In the genomic region with DNA sequence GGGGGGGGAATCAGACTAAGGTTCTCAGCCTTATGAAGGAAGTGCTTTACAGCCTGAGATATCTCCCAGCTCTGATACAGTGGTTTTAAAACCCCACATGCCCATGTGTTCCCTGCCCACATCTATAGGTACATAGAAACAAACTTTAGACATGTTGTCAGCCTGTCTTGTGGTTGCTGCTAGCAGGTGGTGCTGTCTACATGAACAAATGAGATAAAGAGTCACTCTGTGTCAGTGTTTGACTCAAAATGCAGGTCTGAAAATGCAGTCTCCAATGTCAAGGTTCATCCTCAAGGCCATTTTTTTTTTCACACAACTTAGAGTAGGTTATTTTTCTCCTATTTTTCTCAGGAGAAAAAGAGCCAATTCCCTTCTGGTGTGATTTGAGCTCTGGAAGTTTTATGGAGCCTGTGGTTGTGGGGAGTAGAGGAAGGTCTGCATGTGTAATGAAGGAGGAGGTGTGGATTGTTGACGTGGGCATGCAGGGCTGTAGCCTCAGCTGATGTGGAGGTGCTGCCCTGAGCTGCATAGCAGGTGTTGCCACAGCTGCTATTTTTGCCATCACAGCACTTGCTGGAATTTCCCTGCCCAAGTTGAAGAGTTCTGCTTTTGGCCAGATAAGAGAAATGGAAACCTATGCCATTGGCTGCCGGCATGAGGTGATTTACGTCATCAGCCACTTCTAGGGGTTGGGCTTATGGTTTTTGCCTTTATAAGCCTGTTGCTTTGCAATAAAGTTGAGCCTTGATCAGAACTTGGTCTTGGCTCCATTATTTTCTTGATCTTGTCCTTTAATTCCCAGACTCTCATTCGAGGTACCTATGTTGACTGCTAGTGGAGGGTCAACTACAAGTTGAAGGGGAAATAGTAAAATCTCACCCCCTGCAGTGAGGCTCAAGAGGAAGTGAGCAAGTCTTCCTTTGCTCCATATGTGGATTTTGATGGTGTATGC, we compare ENCODE assay signal across 31 mouse cellular contexts.
A peak's percentile ranks its signal among the peaks of the same experiment; 100 is the strongest.
DNase-seq lines count a peak whose midpoint lies in the region; ATAC-seq and TF ChIP-seq lines count a peak whose summit lies in the region.
"Had no signal": no experiment of that assay in that cellular context is flagged by ENCODE, and none has a peak within 500 bp of the region (broad histone marks: within the 10 kb centered on the region; RNA-seq: fewer than 3 reads in every experiment).

No protein-coding gene starts in this region.

- H3K36me3 ChIP-seq in heart, embryonic 12.5 days = no peaks in the 10 kb centered on the region
- no peaks in the 10 kb centered on the region for H3K36me3 ChIP-seq in heart, postnatal 0 days (replicated peaks; ENCODE audit: control insufficient read depth, insufficient read depth, low read length)
- H3K36me3 ChIP-seq in stomach, postnatal 0 days (ENCODE audit: control insufficient read depth, insufficient read depth, low read length) = no peaks in the 10 kb centered on the region
- H3K36me3 ChIP-seq: forebrain, embryonic 12.5 days; hindbrain, embryonic 12.5 days; intestine, embryonic 15.5 days; limb, embryonic 12.5 days; liver, embryonic 15.5 days; midbrain, embryonic 12.5 days; neural tube, embryonic 13.5 days had no signal

- no peaks in the 10 kb centered on the region for H3K27me3 ChIP-seq in heart, embryonic 12.5 days (replicated peaks)
- H3K27me3 ChIP-seq in heart, postnatal 0 days (ENCODE audit: control insufficient read depth, insufficient read depth, low read length) = no peaks in the 10 kb centered on the region
- H3K27me3 ChIP-seq in stomach, postnatal 0 days (ENCODE audit: control insufficient read depth, insufficient read depth, low read length) = no peaks in the 10 kb centered on the region
- H3K27me3 ChIP-seq: hindbrain, embryonic 12.5 days; intestine, embryonic 15.5 days; limb, embryonic 12.5 days; liver, embryonic 15.5 days; megakaryocyte, embryonic 14.5 days; neural tube, embryonic 13.5 days had no signal

- H3K9ac ChIP-seq in heart, embryonic 12.5 days = no peak overlapping the region
- H3K9ac ChIP-seq in heart, postnatal 0 days (replicated peaks; ENCODE audit: low read depth, low read length) = no peak overlapping the region
- H3K9ac ChIP-seq in stomach, postnatal 0 days (ENCODE audit: low read length) = no peak overlapping the region
- H3K9ac ChIP-seq: forebrain, embryonic 12.5 days; forebrain, postnatal 0 days; hindbrain, embryonic 12.5 days; intestine, embryonic 15.5 days; limb, embryonic 12.5 days; liver, embryonic 15.5 days; midbrain, embryonic 12.5 days; neural tube, embryonic 13.5 days had no signal

- intact Hi-C loops in heart, postnatal 36 days (cut with DNase I) = no loop called here

- 36% methylated on average over 4 of the region's 4 CpGs for WGBS in heart, embryonic 12.5 days
- 37% methylated on average over 4 of the region's 4 CpGs for whole genome bisulfite sequencing in heart, postnatal 0 days
- 61% methylated on average over 4 of the region's 4 CpGs for WGBS in stomach, postnatal 0 days

- ATAC-seq in heart, embryonic 12.5 days (ENCODE audit: insufficient number of reproducible peaks, low FRiP score) = 0 out of 2 replicates have a peak, but pooled peaks have one; percentile 39
- ATAC-seq in heart, postnatal 0 days (ENCODE audit: insufficient read depth, low read depth) = peak; percentile 66
- no peak for ATAC-seq in stomach, postnatal 0 days (ENCODE audit: low FRiP score, low TSS enrichment)
- ATAC-seq: activated CD4-positive, CD25-positive, alpha-beta regulatory T cell, adult 4 months; forebrain, postnatal 0 days; hindbrain, postnatal 0 days; intestine, embryonic 15.5 days had no signal

- TF ChIP-seq EP300 in heart, postnatal 0 days (IDR thresholded peaks at IDR 0.05; ENCODE audit: low read depth) = no peak
- TF ChIP-seq EP300 in stomach, postnatal 0 days (optimal IDR thresholded peaks at IDR 0.05) = no peak

- no peaks in the 10 kb centered on the region for H3K9me3 ChIP-seq in heart, embryonic 12.5 days (replicated peaks)
- no peaks in the 10 kb centered on the region for H3K9me3 ChIP-seq in heart, postnatal 0 days (replicated peaks; ENCODE audit: control insufficient read depth, low read length)
- H3K9me3 ChIP-seq in stomach, postnatal 0 days (ENCODE audit: control insufficient read depth, low read length) = no peaks in the 10 kb centered on the region
- H3K9me3 ChIP-seq: forebrain, embryonic 12.5 days; hindbrain, embryonic 12.5 days; intestine, embryonic 15.5 days; limb, embryonic 12.5 days; liver, embryonic 15.5 days; midbrain, embryonic 12.5 days; neural tube, embryonic 13.5 days had no signal

- H3K4me3 ChIP-seq in heart, embryonic 12.5 days = no peak overlapping the region
- H3K4me3 ChIP-seq in heart, postnatal 0 days (ENCODE audit: low read depth, low read length) = no peak overlapping the region
- H3K4me3 ChIP-seq in stomach, postnatal 0 days (ENCODE audit: low read depth, low read length) = no peak overlapping the region
- H3K4me3 ChIP-seq: erythroblast, embryonic 14.5 days; forebrain, embryonic 12.5 days; hindbrain, embryonic 12.5 days; intestine, embryonic 15.5 days; layer of hippocampus, adult 2 months; left cerebral cortex, adult 2 months; limb, embryonic 12.5 days; liver, embryonic 15.5 days; megakaryocyte, embryonic 14.5 days; midbrain, embryonic 12.5 days; neural tube, embryonic 13.5 days had no signal

- H3K27ac ChIP-seq in heart, embryonic 12.5 days (ENCODE audit: poor library complexity, severe bottlenecking) = no peak overlapping the region; the same call in 1 of the 2 replicates
- no peak overlapping the region for H3K27ac ChIP-seq in heart, postnatal 0 days (ENCODE audit: low read depth)
- no peak overlapping the region for H3K27ac ChIP-seq in stomach, postnatal 0 days (replicated peaks)
- H3K27ac ChIP-seq: forebrain, embryonic 12.5 days; hindbrain, embryonic 12.5 days; hindbrain, postnatal 0 days; intestine, embryonic 15.5 days; layer of hippocampus, adult 2 months; left cerebral cortex, adult 2 months; limb, embryonic 12.5 days; liver, embryonic 15.5 days; midbrain, embryonic 12.5 days; neural tube, embryonic 13.5 days had no signal

- no peak for DNase-seq in heart, postnatal 36 days
- DNase-seq in heart, postnatal 0 days (ENCODE audit: low spot score) = peak; percentile 43
- DNase-seq in heart, adult 8-10 months (ENCODE audit: low spot score) = no peak
- DNase-seq in thymus, postnatal 0 days (ENCODE audit: low spot score) = peak; percentile 17
- no peak for DNase-seq in thymus, postnatal 14 days
- no peak for DNase-seq in testis, postnatal 10 days (ENCODE audit: low spot score)
- no peak for DNase-seq in stomach, postnatal 0 days (ENCODE audit: low spot score)
- DNase-seq: adrenal gland, adult 2 months; adrenal gland, postnatal 36 days; cerebellum, adult 2 months; cerebellum, postnatal 14 days; forebrain, postnatal 0 days; gastrocnemius, postnatal 14 days; kidney, adult 2 months; kidney, postnatal 36 days; lung, postnatal 4 days; right cerebral cortex, postnatal 4 days had no signal

- H3K4me2 ChIP-seq in heart, embryonic 12.5 days = no peak overlapping the region
- H3K4me2 ChIP-seq in heart, postnatal 0 days (ENCODE audit: low read depth, low read length) = no peak overlapping the region
- H3K4me2 ChIP-seq in stomach, postnatal 0 days (replicated peaks; ENCODE audit: low read depth) = no peak overlapping the region
- H3K4me2 ChIP-seq: forebrain, embryonic 12.5 days; hindbrain, embryonic 12.5 days; intestine, embryonic 15.5 days; limb, embryonic 12.5 days; liver, embryonic 15.5 days; midbrain, embryonic 12.5 days; neural tube, embryonic 13.5 days had no signal

- H3K4me1 ChIP-seq in heart, embryonic 12.5 days (replicated peaks) = peaks cover 15% of the 10 kb centered on the region
- H3K4me1 ChIP-seq in heart, postnatal 0 days (ENCODE audit: control insufficient read depth, insufficient read depth) = peaks cover 5% of the 10 kb centered on the region
- H3K4me1 ChIP-seq in stomach, postnatal 0 days (replicated peaks; ENCODE audit: control insufficient read depth, insufficient read depth) = no peaks in the 10 kb centered on the region
- H3K4me1 ChIP-seq: hindbrain, embryonic 12.5 days; intestine, embryonic 15.5 days; limb, embryonic 12.5 days; liver, embryonic 15.5 days; megakaryocyte, embryonic 14.5 days; neural tube, embryonic 13.5 days had no signal

- TF ChIP-seq CTCF in heart, postnatal 0 days (IDR thresholded peaks at IDR 0.05; ENCODE audit: low read depth) = no peak
- TF ChIP-seq CTCF in stomach, postnatal 0 days (IDR thresholded peaks at IDR 0.05; ENCODE audit: low read depth) = no peak

Comparison
In these comparisons a context has a peak if more than half of its experiments do, and no peak if none do; other contexts are left out.
1. DNase-seq: peak in heart, postnatal 0 days (single experiment) and thymus, postnatal 0 days (single experiment); none in heart, postnatal 36 days (0 of 2), heart, adult 8-10 months (single experiment), thymus, postnatal 14 days (single experiment), testis, postnatal 10 days (single experiment) and stomach, postnatal 0 days (single experiment).